In genomic region chr1:133977260-133977659, GRCm38 (mm10) we compare ENCODE assay signal across 8 mouse cellular contexts. TPM values are rescaled to one million over a fixed set of nuclear protein-coding genes. Genes with fewer than 3 reads are reported as not detected.
DNase-seq lines count a peak whose midpoint lies in the region; TF ChIP-seq lines count a peak whose summit lies in the region.

No protein-coding gene starts in this region.

- intact Hi-C loops in left cerebral cortex, postnatal 36 days (cut with DNase I) = no loop called here

- 66% methylated on average over 7 of the region's 7 CpGs for WGBS in lung, adult 2 months

- H3K4me1 ChIP-seq in lung, adult 2 months (ENCODE audit: control insufficient read depth, insufficient read depth, low read length) = peaks cover 5% of the 10 kb centered on the region

- no peak overlapping the region for H3K4me3 ChIP-seq in lung, adult 2 months (replicated peaks; ENCODE audit: extremely low read depth, low read depth, low read length)

- peak; percentile 31 for DNase-seq in adrenal gland, postnatal 14 days
- DNase-seq in adrenal gland, postnatal 4 days (ENCODE audit: low spot score in 2 of 2) = no peak
- DNase-seq in lung, adult 18-20 months = peak; percentile 41
- no peak for DNase-seq in lung, adult 2 months
- peak; percentile 28 to 30 for DNase-seq in gastrocnemius, adult 8-10 months (ENCODE audit: low spot score in 2 of 2)
- peak; percentile 44 for DNase-seq in lung, postnatal 25 days (ENCODE audit: low spot score)
- DNase-seq in left cerebral cortex, postnatal 36 days (ENCODE audit: low spot score in 2 of 2) = no peak
- DNase-seq in layer of hippocampus, postnatal 25 days (ENCODE audit: extremely low spot score in 1 of 2, low spot score in 1 of 2) = no peak

- no peak for TF ChIP-seq POLR2A in lung, adult 2 months (IDR thresholded peaks at IDR 0.05; ENCODE audit: borderline replicate concordance, extremely low read depth, low read depth, low read length)

- no peak for TF ChIP-seq CTCF in lung, adult 2 months (IDR thresholded peaks at IDR 0.05; ENCODE audit: insufficient read depth, low read length)

RNA-seq across cellular contexts. Expression of gene Prelp, which starts 56.0 kb away (rescaled TPM):
- total RNA-seq in adrenal gland, postnatal 14 days (2021) = 100 and 111 TPM in 2 replicates
- total RNA-seq in adrenal gland, postnatal 4 days (2021) = 10 to 100 TPM; 16.3 to 20.1 TPM
- polyA plus RNA-seq in lung, adult 2 months (2012; rRNA removed) = 179 and 202 TPM in 2 replicates
- 10 to 100 TPM; 11.0 to 30.6 (median 17.9) TPM for total RNA-seq in gastrocnemius, adult 8-10 months (2022)
- total RNA-seq in left cerebral cortex, postnatal 36 days (2021) = 10 to 100 TPM in 1 of 2 experiments, 1 to 10 TPM in 1; 7.9 to 11.6 TPM
- total RNA-seq in layer of hippocampus, postnatal 25 days (2021) = 10 to 100 TPM in 1 of 2 experiments, 1 to 10 TPM in 1; 9.2 to 11.2 TPM

RNA-seq across cellular contexts. Expression of gene Fmod, which starts 59.8 kb away (rescaled TPM):
- total RNA-seq in adrenal gland, postnatal 14 days (2021) = 13.9 and 15.3 TPM in 2 replicates
- 10 to 100 TPM; 18.5 to 28.1 TPM for total RNA-seq in adrenal gland, postnatal 4 days (2021)
- polyA plus RNA-seq in lung, adult 2 months (2012; rRNA removed) = 7.9 and 14.2 TPM in 2 replicates
- total RNA-seq in gastrocnemius, adult 8-10 months (2022) = 100 to 1,000 TPM in 1 of 4 experiments, 10 to 100 TPM in 3; 25.4 to 104 (median 52.6) TPM
- total RNA-seq in left cerebral cortex, postnatal 36 days (2021) = 10 to 100 TPM; 12.7 to 22.2 TPM
- 1 to 10 TPM; 3.2 to 5.4 TPM for total RNA-seq in layer of hippocampus, postnatal 25 days (2021)

Comparison
In these comparisons a context has a peak if more than half of its experiments do, and no peak if none do; other contexts are left out.
1. DNase-seq: peak in adrenal gland, postnatal 14 days (single experiment), lung, adult 18-20 months (2 of 2), gastrocnemius, adult 8-10 months (2 of 2) and lung, postnatal 25 days (single experiment); none in adrenal gland, postnatal 4 days (0 of 2), lung, adult 2 months (single experiment), left cerebral cortex, postnatal 36 days (0 of 2) and layer of hippocampus, postnatal 25 days (0 of 2).